Mouse (Mus musculus) 3T3-L1 (cell line): Measurements from ENCODE around the gene Mapk8.

ENCODE experiments used
- DNase-seq: peaks from one replicate; pipeline ENCODE4 v3.0.0-alpha.2; 2015; ENCODE audit warnings: low read depth, low spot score

Gene Mapk8

DNA sequence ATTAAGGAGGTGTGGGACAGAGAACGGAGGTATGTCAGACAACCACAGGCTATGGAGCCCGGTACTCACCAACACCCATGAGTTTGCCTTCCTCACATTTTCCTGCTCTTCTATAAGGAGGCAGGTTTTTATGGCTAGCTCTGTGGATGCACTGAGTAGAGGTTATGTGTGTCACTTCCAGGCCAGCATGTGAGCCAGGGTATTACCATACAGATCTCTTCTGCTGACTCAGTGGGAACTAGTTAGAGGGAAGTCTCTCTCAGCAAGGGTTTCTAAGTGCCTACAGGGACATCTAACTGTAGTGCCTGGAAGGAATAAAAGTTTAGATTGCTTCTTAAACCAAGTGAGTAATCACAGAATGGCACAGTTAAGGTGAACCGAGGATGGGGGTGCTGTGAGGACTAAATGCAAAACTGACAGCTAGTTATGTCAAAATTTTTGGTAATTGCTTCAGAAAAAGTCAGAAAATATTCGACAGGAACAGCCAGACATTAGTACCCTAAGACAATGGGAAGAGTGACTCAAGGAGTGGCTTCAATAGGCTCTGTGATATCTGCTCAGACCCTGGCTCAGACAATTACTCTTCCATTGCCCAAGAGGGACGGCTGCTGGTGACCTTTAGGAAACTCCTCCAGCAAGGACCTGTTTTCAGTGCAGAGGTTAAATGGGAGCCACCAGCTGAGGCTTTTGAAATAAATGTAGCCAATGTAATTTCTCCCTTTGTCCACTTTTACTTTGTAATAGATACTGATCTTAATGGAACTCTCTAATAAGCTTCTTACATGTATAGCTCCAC, 48.7 kb downstream of the Mapk8 start:
- no peak for DNase-seq

DNA sequence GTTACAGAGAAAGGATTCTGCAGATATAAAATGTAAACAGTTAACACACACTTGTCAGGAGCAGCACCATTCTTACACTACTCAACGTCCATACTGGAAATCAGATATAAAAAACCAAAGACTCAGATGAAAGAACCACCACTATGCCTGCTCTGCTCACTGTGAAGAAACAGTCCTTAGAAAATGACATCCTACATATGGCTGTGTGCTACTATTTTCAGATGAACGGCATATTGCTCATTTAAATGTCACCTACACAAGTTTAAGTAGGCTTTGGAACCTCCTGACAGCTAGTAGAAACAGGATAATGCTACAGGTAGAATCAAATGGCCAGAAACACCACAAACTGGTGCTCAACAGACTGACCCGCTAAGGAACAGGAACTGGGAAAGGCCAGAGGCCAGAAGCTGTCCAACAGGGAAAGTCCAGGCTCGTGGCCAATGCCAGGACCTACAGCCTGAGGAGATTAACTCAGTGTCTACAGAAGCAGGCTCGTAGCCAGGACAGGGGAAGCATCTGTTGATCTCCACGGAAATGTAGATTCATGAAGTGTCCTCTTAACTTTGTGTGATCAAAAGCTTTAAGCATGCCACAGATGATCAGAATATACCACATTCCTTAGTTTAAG, 66.0 kb downstream of the Mapk8 start:
- DNase-seq: no peak

DNA sequence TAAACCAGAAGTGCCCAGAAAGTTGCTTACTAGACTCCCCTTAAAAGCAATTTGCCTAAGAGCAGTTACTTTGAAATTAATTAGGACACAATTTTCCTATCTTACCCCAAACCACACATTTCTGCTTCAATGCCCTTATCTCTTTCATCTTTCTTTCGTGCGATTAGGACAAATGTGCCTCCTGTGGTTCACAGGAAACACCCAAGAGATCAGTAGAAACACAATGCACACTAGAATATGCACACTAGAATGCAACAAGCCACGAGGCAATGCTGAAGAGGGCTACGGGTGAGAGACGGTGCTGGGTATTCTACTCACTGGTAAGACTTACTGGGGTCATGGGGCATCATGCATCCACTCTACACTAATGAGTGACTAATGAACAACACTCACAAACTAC, 68.2 kb downstream of the Mapk8 start:
- no peak for DNase-seq

DNA sequence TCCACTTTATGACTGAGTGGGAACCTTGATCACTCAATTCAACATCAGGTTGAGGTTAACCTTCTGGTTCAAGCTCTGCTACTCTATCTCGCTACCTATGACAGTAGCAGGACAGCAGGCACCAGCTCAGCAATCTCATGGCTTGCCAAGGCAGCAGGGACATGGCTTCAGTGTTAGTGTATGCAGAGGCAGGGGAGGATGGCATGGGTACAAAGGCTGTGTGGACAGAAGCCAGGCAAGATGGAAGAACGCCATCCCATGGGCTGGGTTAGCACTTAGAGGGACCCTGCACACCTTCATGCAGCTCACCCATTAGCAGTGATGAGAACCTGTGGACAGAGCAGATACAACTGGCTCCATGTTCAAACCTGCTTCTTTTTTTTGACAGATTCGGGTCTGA, 69.7 kb downstream of the Mapk8 start:
- no peak for DNase-seq

DNA sequence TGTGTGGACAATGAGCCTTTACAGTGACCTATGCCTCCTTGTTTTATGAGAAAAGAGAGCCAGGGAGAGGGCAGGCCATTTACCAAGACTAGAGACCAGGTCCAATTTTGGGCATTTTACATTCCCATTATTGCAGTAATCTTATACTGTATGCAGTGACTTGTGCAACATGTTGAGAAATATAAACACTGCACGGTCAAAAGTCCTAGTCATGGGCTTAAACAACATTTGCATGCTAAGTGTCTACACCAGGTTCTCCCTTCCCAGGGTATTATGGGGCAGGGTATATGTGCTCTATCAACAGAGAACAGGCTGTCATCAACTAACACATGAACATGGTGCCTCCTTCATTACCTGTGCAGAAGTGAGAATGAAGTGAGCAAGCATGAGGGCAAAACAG, 72.9 kb downstream of the Mapk8 start:
- DNase-seq: no peak

DNA sequence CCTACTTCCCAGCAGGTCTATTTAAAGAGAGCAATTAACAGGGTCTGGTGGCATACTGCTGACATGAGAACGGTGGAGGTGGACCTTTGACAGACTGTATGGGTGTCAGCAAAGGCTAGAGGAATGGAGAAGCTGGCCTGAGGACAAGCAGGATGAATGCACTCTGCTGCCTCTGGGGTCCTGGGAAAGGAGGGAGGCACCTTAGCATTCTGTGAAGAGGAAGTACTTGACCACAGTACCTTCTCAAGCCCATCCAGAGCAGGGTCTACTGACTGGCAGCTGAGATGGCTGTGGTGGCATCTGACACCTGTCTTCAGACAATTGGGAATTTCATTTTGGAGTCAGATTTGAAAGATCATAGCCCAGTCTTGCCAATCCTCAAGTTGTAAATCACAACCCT, 73.7 kb downstream of the Mapk8 start:
- no peak for DNase-seq

DNA sequence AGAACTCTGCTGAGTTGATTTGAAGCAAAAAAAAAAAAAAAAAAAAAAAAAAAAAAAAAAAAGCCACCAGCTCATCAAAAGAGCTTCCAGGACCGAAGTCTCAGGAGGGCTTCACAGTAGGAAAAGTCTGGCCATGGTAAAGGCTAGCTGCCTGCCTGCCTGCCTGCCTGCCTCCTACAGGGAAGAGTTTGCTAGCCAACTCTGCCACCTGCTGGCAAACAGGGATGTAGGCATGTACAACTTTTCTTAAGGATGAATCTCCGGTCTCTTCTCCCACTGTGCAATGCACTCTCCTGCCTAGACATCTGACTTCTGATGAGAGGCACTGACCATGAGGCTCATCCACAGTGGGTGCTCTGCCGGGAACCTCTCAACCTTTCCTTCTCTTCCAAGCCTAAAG, 75.7 kb downstream of the Mapk8 start:
- peak; percentile 81 for DNase-seq

DNA sequence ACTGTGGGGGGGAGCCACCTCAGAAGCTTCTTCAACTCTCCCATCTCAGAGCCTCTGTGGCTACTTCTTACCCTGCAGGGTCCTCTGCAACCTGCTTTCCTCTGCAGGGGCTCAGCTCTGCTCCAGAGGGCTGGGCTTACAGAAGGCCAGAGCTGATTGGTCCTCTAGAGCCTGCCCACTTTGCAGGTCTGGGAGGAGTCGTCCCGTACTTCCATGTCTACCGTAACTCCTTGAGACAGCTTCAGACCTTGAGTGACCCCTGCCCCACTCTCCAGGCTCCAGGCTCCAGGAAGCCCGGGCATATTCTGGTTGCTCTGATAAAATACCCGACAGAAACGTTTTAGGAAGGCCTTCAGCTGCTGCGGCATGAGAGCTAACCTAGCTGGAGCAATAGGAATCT, 76.9 kb downstream of the Mapk8 start:
- DNase-seq: no peak

DNA sequence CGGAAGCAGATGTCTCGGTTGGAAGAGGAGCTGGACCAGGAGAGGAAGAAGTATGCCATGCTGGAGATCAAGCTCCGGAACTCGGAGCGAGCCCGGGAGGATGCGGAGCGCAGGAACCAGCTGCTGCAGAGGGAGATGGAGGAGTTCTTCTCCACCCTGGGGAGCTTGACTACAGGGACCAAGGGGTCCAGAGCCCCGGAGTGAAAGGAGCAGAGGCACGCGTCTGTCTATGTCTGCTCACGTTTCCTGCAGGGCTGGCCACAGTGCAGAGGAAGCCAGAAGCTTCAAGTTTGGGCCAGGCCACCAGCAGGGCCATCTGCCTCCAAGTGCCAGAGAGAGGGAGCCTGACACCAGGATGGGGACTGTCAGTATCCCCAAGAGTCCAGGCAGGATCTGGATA, 77.6 kb downstream of the Mapk8 start:
- no peak for DNase-seq

DNA sequence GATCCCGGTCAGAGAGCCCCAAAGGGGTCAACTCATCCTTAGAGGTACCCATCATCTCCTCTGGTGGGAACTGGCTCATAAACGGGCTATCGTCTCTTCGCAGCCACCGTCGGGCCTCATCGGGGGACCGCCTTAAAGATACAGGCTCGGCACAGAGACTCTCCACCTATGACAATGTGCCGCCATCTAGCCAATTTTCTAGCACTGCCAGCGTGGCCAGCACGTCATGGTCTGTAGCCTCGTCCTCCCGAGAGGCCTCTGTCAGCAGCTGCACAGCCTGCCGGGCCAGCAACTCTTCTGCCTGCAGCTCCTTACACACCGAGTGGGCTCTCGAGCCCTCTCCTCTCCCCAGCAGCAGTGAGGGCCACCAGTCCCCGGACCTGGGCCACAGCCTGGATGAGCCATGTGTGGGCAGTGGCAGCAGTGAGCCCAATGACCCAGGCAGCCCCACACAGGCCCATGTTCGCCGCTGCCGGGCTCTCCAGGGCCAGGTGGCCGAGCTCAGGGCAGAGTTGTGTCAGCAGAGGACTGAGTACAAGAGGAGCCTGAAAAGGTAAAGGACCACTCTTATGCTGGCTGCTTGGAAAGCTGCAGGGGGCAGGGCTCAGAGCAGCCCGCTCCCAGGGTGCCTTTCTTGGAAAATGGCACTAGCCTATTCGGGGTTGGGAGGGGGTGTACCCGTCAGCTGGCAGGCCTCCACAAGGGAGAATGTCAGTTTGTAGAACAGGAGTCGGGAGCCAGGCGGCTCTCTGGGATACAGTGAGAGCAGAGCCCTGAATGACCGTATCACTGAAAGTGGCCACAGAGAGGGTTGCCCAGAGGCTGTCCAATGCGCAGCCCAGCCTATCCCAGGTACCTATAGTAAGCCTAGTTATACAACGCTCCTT, 79.8 kb downstream of the Mapk8 start:
- no peak for DNase-seq

DNA sequence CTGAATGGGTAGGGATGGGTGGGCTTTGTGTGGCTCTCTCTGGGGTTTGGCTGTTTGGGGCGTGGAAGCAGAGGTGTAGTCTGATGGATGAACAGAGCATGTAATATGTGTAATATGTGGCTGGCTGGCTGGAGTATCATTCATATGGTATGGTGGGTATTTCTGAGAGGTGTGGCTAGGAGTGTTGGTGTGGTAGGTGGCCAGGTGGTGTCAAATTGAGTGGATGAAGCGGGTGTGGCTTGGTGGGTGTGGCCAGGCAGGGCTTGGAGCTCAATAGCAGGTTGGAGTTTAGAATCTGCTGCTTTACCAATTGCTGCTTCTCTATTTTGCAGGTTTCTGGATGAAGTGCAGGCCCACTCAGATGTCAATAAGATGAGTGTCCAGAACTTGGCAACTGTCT, 82.9 kb downstream of the Mapk8 start:
- DNase-seq: no peak

DNA sequence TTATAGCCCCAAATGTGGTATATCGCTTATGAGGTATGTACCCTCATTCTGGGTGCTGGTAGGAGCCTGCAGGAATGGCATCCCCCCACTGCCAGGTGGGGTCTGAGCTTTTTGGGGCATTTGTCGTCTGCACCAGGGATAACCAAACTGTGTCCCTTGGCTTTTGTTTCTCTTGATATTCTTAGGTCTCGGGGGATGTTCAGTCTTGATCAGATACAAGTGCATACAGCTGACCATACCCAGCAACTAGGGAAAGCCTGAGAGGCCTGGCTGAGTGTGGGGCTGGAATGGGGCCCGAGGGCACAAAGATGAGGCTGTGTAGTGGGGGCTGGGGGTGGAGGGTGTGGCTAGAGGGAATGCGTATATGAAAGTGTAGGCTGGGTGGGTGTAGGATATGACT, 83.3 kb downstream of the Mapk8 start:
- no peak for DNase-seq

DNA sequence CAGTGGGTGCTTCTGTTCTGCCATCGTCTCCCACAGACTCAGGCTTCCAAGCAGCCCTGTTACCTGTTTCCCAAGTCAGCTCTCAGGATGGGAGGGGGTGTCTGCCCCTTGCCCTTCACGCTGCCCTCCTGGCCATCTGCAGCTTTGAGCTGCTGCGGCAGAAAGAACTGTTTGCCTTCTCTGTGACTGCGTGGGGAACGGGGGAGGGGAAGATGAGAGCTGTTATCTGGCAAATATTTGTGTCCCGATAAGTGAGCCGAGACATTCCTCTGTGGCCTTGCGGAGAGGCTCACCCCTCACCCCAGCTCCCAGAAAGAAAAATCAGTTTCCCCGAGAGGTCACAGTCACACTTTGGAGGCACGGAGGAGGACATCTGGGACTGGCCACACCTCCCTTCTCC, 84.2 kb downstream of the Mapk8 start:
- no peak for DNase-seq

DNA sequence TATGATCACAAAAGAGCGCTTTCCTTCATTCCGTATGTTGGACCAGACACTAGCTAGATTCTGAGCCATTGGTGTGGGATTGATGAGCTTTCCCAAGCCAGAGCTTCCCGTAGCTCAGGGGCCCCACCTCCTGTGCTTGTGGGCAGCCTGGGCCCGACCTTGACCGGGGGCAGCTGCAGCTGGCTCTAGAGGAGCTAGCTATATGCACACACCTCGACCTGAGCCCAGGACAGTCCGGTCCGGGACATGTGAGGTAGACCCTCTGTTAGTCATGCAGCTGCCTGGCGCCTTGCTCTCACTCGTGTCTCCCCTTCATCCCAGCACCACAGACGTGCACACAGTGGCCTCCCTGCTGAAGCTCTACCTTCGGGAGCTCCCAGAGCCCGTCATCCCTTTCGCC, 84.8 kb downstream of the Mapk8 start:
- no peak for DNase-seq

DNA sequence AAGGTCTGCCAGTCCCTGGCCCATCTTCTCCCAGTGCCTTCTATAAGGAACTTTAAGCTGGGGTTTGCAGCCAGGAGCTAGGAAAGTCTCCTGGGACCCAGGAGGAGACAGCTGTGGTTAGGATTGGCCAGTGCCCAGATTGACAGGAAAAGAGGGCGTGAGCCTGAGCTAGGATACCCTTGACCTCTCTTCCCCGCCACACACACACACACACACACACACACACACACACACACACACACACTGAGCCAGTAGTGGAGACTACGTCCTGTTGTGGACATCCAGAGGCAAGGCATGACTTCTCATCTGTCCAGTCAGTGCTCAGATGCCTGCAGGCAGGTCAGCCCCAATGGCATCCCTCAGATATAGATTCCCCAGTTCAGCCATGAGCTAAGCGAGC, 85.4 kb downstream of the Mapk8 start:
- peak; percentile 62 for DNase-seq

DNA sequence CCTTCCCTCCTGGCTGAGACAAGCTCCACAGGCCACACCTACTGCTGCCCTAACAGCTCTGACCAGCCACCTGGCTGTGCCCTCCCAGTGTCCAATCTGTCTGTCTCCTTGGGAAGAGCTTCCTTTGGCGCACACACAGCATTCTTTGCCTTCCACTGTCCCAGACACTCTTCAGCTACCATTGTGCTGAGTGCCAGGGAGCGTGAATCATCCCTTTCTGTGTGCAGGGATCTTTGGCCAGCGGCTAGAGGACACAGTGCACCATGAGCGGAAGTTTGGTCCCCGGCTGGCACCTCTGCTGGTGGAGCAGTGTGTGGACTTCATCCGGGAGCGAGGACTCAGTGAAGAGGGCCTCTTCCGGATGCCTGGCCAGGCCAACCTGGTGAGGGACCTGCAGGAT, 88.1 kb downstream of the Mapk8 start:
- DNase-seq: peak; percentile 72

DNA sequence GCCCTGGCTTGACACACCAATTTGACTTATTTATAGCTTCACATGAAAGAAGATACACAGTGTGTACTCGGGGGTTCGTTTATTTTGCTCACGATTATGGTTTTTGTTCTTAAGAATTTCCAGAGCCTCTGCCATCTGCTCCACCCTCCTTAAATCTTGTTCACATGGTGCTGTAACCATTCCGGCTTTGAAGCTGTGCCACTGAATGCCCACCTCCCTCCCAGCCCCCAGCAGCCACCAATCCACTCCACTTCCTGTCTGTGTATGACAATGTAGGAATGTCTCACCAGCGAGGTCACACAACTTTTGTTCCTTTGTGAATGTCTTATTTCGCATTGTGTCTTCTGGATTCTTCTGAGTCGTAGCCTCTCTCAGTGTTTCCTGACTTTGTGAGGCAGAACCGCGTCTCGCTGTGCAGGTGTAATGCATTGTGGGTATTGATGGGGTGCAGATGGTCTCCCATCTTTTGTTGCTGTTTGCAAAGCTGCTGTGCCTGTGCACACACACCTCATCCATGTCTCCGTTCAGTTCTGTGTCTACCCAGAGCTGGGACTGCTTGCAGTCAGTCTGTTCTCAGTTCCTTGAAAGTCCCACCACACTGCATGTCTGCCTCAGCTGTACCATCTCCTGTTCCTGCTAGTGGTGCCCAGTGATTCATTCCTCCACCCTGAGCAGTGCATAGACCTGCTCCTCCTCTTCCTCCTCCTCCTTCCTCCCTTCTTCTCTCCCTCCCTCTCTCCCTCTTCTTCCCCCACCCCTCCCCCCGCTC, 89.2 kb downstream of the Mapk8 start:
- peak; percentile 26 for DNase-seq

DNA sequence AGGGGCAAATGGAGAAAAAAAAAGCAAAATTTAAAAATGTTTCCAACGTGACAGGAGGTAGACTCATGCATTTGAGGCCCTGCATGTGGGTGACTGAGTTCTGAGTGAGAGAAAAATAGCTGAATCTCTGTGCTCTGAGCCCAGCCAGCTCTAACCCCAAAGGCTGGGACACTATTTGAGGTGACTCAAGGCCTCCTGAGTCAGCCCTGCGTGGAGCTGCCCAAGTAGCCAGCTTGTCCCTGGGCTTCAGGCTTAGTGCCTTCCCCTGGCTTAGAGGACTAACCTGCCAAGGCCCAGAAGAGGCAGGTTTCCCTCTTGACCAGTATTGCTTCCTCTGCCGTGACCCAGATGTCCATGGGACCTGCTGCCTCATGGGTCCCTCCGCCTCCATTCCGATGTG, 91.7 kb downstream of the Mapk8 start:
- DNase-seq: peak; percentile 30

DNA sequence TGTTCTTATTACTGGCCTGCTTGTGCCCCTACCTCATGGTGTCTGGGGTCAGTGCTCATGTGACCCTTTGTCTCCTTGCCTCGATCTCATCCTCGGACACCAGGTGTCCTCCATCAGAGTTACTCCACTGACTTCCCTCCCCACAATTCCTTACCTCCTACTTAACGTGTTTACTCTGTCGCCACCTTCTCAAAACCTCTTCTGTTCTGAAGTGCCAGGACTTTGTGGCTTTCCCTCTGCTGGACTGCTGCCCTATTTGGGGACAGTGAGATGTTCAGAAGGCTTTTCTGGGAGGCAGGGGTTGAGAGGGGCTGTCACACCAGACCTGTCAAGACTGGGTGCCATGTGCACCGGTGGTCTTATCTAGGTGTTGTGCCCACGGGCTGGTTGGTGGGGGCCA, 94.1 kb downstream of the Mapk8 start:
- no peak for DNase-seq

DNA sequence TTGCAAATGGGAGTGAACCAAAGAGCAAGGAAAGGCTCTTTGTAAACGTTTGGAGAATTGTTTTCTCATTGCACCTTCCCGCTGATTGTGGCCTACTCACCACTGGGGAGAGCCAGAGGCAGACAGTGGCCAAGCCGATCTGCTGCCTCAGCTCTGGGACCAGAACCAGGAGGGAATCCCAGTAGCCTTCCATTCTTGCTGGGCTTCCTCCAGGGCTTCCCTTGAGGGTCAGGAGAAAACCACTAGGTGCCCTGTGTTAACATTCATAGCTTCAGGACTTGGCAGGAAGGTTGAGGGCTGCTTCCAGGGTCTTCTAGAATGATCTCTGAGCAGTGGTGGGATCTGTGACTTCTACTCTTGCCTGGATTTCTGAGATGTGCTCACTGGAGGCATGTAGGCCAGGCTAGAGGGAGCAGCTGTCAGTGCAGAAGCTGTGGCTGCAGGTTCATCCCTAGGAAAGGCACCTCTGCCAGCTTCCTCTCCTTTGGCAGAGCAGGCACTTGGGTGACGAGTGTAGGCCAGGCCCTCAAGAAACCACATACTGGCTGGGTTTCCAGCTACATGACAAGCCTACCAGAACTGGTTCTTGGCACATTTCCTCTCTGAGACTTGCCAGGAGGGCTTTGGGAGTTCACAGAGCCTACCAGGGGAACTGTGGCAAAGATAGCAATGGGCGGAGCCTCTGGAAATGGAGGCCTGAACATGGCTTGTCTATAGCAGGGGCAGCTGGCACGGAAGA, 94.8 kb downstream of the Mapk8 start:
- DNase-seq: peak; percentile 86

DNA sequence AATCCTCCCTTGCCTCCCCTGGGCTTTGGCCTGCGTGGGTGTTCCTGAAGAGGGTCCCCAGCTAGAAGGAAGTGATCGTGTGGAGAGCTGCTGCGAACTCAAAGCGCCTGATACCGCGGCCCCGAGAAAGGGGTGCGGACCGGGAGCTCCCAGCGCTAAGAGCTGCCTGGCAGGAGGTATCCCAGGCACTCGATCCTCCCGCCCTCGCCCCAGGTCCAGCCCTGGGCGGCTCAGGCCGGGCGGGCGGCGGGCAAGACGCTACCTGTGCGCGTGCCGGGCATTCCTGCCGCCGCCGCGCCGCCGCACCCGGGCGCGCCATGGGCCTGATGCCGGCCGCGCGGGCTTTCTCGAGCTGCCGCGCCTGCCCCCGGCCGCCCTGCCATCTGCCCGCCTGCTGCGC, 95.9 kb downstream of the Mapk8 start:
- DNase-seq: no peak
